Mouse (Mus musculus) G1E (cell line): Measurements from ENCODE around the gene Lyst. TPM values are rescaled to one million over a fixed set of nuclear protein-coding genes. Genes with fewer than 3 reads are reported as not detected.

Experiments
- ATAC-seq: 2 replicates; pipeline ENCODE4 v1.8.0; 2016; ENCODE audit warnings: mild to moderate bottlenecking; ENCODE audit not compliant: insufficient number of reproducible peaks, poor library complexity, low FRiP score, severe bottlenecking; ENCODE audit errors: extremely low read depth
- DNase-seq: peaks from one replicate; pipeline ENCODE4 v3.0.0; 2012; ENCODE audit warnings: low spot score
- H3K27me3 ChIP-seq: 2 replicates; pipeline ENCODE4 v1.6.1; 2012; ENCODE audit warnings: mild to moderate bottlenecking, low read length, inconsistent platforms; ENCODE audit not compliant: insufficient read depth
- H3K36me3 ChIP-seq: replicated peaks from 2 replicates; pipeline ENCODE3; 2012; ENCODE audit warnings: mild to moderate bottlenecking, inconsistent platforms
- H3K4me1 ChIP-seq: 2 replicates; pipeline ENCODE4 v1.6.1; 2012; ENCODE audit warnings: low read depth, low read length, inconsistent platforms, mixed read lengths; ENCODE audit not compliant: insufficient read depth
- H3K4me3 ChIP-seq: 2 replicates; pipeline ENCODE4 v1.5.1; 2012; ENCODE audit warnings: low read depth, mild to moderate bottlenecking, inconsistent platforms, low read length, moderate library complexity, mixed read lengths
- H3K9me3 ChIP-seq: replicated peaks from 2 replicates; pipeline ENCODE4 v1.6.1; 2012; ENCODE audit warnings: inconsistent platforms
- CTCF ChIP-seq: IDR thresholded peaks from 2 replicates; pipeline ENCODE4 v1.5.1; 2012; ENCODE audit warnings: low read depth, low read length, inconsistent platforms, mixed read lengths
- GATA1 ChIP-seq: IDR thresholded peaks from 2 replicates; pipeline ENCODE4 v1.6.1; 2012; ENCODE audit warnings: borderline replicate concordance, low read length, inconsistent platforms, mixed read lengths
- GATA2 ChIP-seq: IDR thresholded peaks from 2 replicates; pipeline ENCODE4 v1.6.1; 2012; ENCODE audit warnings: low read depth, low read length, inconsistent platforms, borderline replicate concordance
- POLR2AphosphoS5 ChIP-seq: IDR thresholded peaks from 2 replicates; pipeline ENCODE4 v1.6.1; 2012; ENCODE audit warnings: low read depth, low read length, inconsistent platforms; ENCODE audit not compliant: insufficient replicate concordance
- TAL1 ChIP-seq: conservative IDR thresholded peaks from 2 replicates; pipeline ENCODE4 v1.6.1; 2012; ENCODE audit warnings: low read depth, low read length, inconsistent platforms, mixed read lengths
- polyA plus RNA-seq: library from polyadenylated mRNA; stranded (reverse); fragments of >175 nt; gene quantifications from 2 replicates; pipeline ENCODE4 v1.2.3, GENCODE M21; 2012
- total RNA-seq, 2 experiments: library from RNA; stranded (forward) in 1 of 2; stranded (reverse) in 1 of 2; fragments of 200-1000 nt in 1 of 2; fragments of >200 nt in 1 of 2; fragmentation: Nextera tagmentation in 1 of 2; gene quantifications; 2 replicates each; pipeline ENCODE4 v1.2.3; 2014 to 2017

Lyst gene
- total and polyA plus RNA-seq, 3 experiments: 0.57 to 22.0 (median 19.2) TPM

DNA sequence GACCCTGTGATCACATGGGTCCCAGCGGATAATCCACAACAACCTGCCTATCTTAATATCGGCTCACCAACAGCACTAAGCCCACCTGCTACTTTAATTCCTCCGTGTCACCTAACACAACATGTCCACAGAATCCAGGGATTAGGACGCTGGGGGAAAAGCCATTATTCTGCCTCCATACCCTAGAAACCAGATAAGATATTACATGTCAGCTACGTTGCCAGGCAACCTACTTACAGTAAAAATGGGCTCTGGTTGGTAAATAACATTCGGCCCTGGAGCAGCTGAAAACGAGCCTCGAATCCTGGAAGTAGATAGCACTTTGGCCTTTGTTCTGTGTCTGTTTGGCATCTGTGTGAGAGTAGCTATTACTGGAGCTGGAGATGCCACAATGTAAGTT lies 208.6 kb downstream of the Lyst start:
- no peak for ATAC-seq
- TF ChIP-seq GATA2 (no peak), CTCF (no peak), TAL1 (no peak), GATA1 (no peak), POLR2AphosphoS5 (no peak)
- DNase-seq: no peak
- Histone ChIP-seq H3K4me1 (peaks cover 48% of the 10 kb centered on the region), H3K4me3 (no peak overlapping the region), H3K27me3 (peaks cover 15% of the 10 kb centered on the region), H3K9me3 (no peaks in the 10 kb centered on the region), H3K36me3 (no peaks in the 10 kb centered on the region)

DNA sequence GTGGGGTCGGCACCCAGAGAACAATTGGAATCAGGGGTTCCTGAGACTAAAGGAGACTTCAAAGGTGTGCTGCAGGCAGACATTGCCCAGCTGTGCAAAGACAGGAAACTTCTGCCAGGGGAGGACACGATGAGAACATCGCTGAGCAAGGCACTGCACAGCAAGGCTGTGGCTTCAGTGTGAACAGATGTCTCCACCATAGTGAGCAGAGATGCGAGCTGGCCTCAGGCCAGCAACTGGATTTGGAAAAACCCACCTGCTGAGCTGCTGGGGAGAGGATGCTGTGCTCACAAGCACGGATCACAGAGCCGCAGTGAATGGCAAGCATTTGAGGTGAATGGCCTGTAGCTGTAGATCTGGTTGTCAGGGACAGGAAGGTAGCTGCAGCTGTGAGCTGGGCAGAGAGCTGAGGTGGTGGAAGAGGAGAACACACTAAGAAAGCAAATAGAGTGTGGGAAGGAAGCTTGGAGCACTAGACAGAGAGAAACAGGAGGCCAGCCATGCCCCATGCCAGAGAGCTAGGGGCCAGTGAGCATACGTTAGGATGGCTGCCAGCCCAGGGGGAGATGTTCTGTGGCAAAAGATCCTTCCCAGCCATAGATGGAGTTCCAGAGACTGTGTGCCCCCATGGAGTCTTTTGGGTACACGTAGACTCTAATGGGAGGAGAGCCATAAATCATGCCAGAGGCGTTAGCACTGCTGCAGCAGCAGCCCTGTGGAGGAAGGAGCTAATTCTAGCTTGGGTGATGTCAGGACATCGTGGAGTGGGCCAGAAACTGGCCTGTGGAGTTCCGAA lies 218.3 kb downstream of the Lyst start:
- peaks cover 13% of the 10 kb centered on the region for H3K4me1 ChIP-seq
- no peaks in the 10 kb centered on the region for H3K36me3 ChIP-seq
- ATAC-seq (no peak), DNase-seq (no peak)
- TF ChIP-seq GATA2: no peak
- no peak for TF ChIP-seq POLR2AphosphoS5
- TF ChIP-seq CTCF: no peak
- no peak for TF ChIP-seq GATA1
- no peak for TF ChIP-seq TAL1
- H3K27me3 ChIP-seq: peaks cover 69% of the 10 kb centered on the region
- no peak overlapping the region for H3K4me3 ChIP-seq
- no peaks in the 10 kb centered on the region for H3K9me3 ChIP-seq

DNA sequence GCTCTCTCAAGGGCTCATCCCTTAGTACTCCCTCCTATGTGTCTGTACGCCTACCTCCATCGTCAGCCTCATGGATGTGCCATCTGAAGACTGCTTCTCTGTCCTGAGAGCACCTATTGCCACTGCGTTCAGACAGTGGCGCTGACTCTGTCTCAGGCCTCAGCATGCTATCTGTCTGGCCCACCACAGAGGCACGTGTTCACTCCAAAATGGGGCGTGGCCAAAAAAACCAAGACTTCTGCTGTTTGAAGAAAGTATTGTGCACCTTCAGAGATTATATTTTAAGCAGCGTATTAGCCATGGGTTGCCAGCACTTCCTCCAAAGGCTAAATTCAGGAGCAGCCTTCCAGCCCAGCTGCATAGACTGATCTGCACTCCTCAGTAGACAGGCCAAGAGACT lies 220.7 kb downstream of the Lyst start:
- Histone ChIP-seq H3K4me3 (no peak overlapping the region), H3K27me3 (peaks cover 62% of the 10 kb centered on the region), H3K4me1 (peaks cover 11% of the 10 kb centered on the region), H3K9me3 (no peaks in the 10 kb centered on the region), H3K36me3 (no peaks in the 10 kb centered on the region)
- DNase-seq: no peak
- TF ChIP-seq TAL1 (no peak), POLR2AphosphoS5 (no peak), GATA1 (no peak)
- ATAC-seq: no peak; the same call in 1 of the 2 replicates

DNA sequence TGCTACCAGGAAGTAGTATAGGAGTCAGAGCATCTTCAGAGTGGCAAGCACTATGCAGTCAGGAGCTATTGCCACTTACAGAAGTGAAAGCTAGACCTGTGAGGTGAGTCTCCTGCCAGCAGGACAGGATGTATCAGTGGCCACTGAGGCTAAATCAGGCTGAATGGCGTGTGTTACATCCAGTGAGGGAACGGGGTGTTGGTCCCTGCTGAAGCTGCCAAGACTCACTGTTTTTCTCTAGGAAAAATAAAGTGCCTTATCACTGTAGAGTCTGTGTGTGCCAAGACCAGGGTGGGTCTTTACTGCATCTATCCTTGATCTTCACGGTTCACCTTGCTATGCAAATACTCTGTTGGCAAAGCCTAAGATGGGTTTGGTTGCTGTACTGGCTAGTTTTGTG lies 228.5 kb downstream of the Lyst start:
- peaks cover 7% of the 10 kb centered on the region; the same call in 1 of the 2 replicates for H3K4me1 ChIP-seq
- no peak for TF ChIP-seq GATA2
- no peak for TF ChIP-seq CTCF
- no peak for TF ChIP-seq GATA1
- no peak for TF ChIP-seq TAL1
- no peak for TF ChIP-seq POLR2AphosphoS5
- DNase-seq: no peak
- no peak overlapping the region for H3K4me3 ChIP-seq
- no peaks in the 10 kb centered on the region for H3K9me3 ChIP-seq
- H3K27me3 ChIP-seq: peaks cover 51% of the 10 kb centered on the region
- no peak for ATAC-seq
- no peaks in the 10 kb centered on the region for H3K36me3 ChIP-seq

DNA sequence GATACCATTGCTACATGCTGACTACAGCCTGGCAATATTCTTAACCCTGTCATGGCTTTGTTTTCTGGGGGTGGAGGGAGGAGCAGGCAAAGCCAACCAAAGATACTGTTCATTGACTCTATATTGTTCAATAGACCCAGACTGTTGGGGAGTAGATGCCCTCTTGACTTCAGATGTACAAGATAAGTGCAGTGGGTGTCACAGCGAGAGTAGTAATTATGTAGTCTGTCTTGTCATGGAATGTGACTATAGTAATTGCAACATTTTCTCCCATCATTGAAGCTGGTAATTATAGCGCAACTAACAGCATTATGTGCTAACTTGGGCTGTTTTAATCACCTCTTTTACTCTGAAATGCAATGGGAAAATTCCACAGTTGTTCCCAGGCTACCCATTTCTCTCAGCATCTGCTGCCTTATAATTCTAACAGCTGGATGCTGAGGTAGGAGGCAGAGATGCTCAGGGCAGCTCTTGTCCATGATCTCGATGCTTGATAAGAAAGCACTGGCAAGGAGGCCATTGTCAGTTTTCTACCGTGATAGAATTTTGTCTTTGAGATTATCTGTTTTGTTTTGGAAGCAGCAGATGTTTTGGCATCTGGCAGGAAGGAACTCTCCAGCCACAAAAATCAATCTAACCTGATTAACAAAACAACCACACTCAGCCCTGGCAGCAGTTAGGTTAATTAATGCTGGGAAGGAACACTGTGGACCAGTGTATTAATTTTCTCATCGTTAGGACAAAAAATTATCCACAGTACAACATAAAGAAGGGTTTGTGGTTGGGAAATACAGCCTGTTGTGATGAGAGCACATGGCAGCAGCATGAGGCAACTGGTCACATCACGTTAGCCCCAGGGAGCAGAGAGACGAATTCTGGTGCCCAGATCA lies 230.3 kb downstream of the Lyst start:
- Histone ChIP-seq H3K27me3 (peaks cover 49% of the 10 kb centered on the region), H3K4me1 (peaks cover 4% of the 10 kb centered on the region; the same call in 1 of the 2 replicates), H3K36me3 (no peaks in the 10 kb centered on the region), H3K9me3 (no peaks in the 10 kb centered on the region), H3K4me3 (no peak overlapping the region)
- DNase-seq: no peak
- ATAC-seq: no peak
- TF ChIP-seq GATA1: no peak
- TF ChIP-seq TAL1: no peak
- TF ChIP-seq GATA2: no peak
- TF ChIP-seq CTCF: no peak
- no peak for TF ChIP-seq POLR2AphosphoS5

DNA sequence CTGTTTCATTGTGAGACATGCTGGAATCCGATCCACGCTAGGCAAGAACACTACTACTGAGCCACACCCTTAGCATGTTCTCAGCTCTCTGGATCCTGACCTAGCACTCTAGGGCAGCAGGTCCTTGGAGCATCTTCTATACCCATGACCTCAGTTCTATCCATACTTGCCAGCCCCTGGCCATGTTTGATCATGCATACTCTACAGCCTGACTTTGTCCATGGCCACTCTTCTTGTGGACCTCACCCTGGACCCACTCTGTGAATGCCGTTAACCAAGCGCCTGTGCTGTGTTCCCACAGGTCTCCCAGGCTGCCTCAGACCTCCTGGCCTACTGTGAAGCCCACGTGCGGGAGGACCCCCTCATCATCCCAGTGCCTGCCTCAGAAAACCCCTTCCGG lies 234.7 kb downstream of the Lyst start:
- ATAC-seq (no peak), DNase-seq (no peak)
- TF ChIP-seq POLR2AphosphoS5 (no peak), TAL1 (no peak), GATA2 (no peak), CTCF (no peak), GATA1 (no peak)
- Histone ChIP-seq H3K4me3 (no peak overlapping the region), H3K9me3 (no peaks in the 10 kb centered on the region), H3K36me3 (no peaks in the 10 kb centered on the region), H3K4me1 (peaks cover 4% of the 10 kb centered on the region; the same call in 1 of the 2 replicates), H3K27me3 (peaks cover 39% of the 10 kb centered on the region)
